Mouse (Mus musculus): ENCODE results near the gene Wdr95. TPM values are rescaled to one million over a fixed set of nuclear protein-coding genes. Genes with fewer than 3 reads are reported as not detected.

Wdr95 gene
- polyA plus RNA-seq, 2 experiments: not detected

GRCm38 (mm10) chr5:149641277-149641892 lies 112.9 kb downstream of the Wdr95 start:
- no peak for TF ChIP-seq EP300 (IDR thresholded peaks at IDR 0.05; ENCODE audit: low read depth)
- TF ChIP-seq CTCF (IDR thresholded peaks at IDR 0.05; ENCODE audit: low read depth): no peak
- H3K4me3 ChIP-seq (ENCODE audit: insufficient read depth in 1 of 2, low read depth in 2 of 2, low read length in 2 of 2): peak overlapping the region in 1 of 2 experiments; percentile 41; a peak in 2 of 4 replicates
- H3K27me3 ChIP-seq (ENCODE audit: control insufficient read depth, insufficient read depth, low read length): no peaks in the 10 kb centered on the region
- WGBS (ENCODE audit: insufficient replicate concordance): 64% methylated on average over 8 of the region's 8 CpGs
- no peak overlapping the region for H3K9ac ChIP-seq (replicated peaks)
- DNase-seq (ENCODE audit: low read depth in 3 of 3, low spot score in 3 of 3): peak in 1 of 3 experiments; percentile 35
- H3K36me3 ChIP-seq (replicated peaks; ENCODE audit: control insufficient read depth, insufficient read depth, low read depth): no peaks in the 10 kb centered on the region
- H3K27ac ChIP-seq: no peak overlapping the region; the same call in 1 of the 2 replicates
- H3K9me3 ChIP-seq (ENCODE audit: control insufficient read depth, low read length): no peaks in the 10 kb centered on the region
- peak overlapping the region; percentile 6 for H3K4me2 ChIP-seq (ENCODE audit: low read depth)
- peak; percentile 42; the same call in 1 of the 2 replicates for ATAC-seq (ENCODE audit: insufficient read depth)
- H3K4me1 ChIP-seq (replicated peaks; ENCODE audit: control insufficient read depth in 2 of 2, insufficient read depth in 2 of 2, low read length in 1 of 2): peaks cover 3 to 18% of the 10 kb centered on the region in 2 experiments; a peak in 3 of 4 replicates

GRCm38 (mm10) chr5:149642366-149642765 lies 113.9 kb downstream of the Wdr95 start:
- no peak for DNase-seq (ENCODE audit: low read depth in 3 of 3, low spot score in 3 of 3)
- Histone ChIP-seq H3K27me3 (ENCODE audit: control insufficient read depth, insufficient read depth, low read length) (no peaks in the 10 kb centered on the region), H3K4me3 (ENCODE audit: insufficient read depth in 1 of 2, low read depth in 2 of 2, low read length in 2 of 2) (no peak overlapping the region), H3K9ac (replicated peaks) (no peak overlapping the region), H3K4me1 (replicated peaks; ENCODE audit: control insufficient read depth in 2 of 2, insufficient read depth in 2 of 2, low read length in 1 of 2) (peaks cover 3 to 17% of the 10 kb centered on the region in 2 experiments; a peak in 3 of 4 replicates), H3K4me2 (ENCODE audit: low read depth) (peak overlapping the region; percentile 6; the same call in 1 of the 2 replicates), H3K27ac (no peak overlapping the region), H3K9me3 (ENCODE audit: control insufficient read depth, low read length) (no peaks in the 10 kb centered on the region), H3K36me3 (replicated peaks; ENCODE audit: control insufficient read depth, insufficient read depth, low read depth) (no peaks in the 10 kb centered on the region)
- peak; percentile 32; the same call in 1 of the 2 replicates for ATAC-seq (ENCODE audit: insufficient read depth)
- TF ChIP-seq CTCF (IDR thresholded peaks at IDR 0.05; ENCODE audit: low read depth) (peak; percentile 74), EP300 (IDR thresholded peaks at IDR 0.05; ENCODE audit: low read depth) (no peak)
- WGBS (ENCODE audit: insufficient replicate concordance): 57% methylated on average over 6 of the region's 6 CpGs

- Histone ChIP-seq H3K9ac (replicated peaks) (no peak overlapping the region), H3K27ac (no peak overlapping the region)
Measured at GRCm38 (mm10) chr5:149642783-149643509, 114.5 kb downstream of the Wdr95 start.

GRCm38 (mm10) chr5:149647367-149648115 lies 119.1 kb downstream of the Wdr95 start:
- Histone ChIP-seq H3K27me3 (ENCODE audit: control insufficient read depth, insufficient read depth, low read length) (no peaks in the 10 kb centered on the region), H3K27ac (peak overlapping the region; percentile 92), H3K4me1 (replicated peaks; ENCODE audit: control insufficient read depth in 2 of 2, insufficient read depth in 2 of 2, low read length in 1 of 2) (peaks cover 28 to 39% of the 10 kb centered on the region in 2 experiments), H3K9me3 (ENCODE audit: control insufficient read depth, low read length) (no peaks in the 10 kb centered on the region), H3K4me2 (ENCODE audit: low read depth) (no peak overlapping the region), H3K36me3 (replicated peaks; ENCODE audit: control insufficient read depth, insufficient read depth, low read depth) (no peaks in the 10 kb centered on the region), H3K9ac (replicated peaks) (no peak overlapping the region), H3K4me3 (ENCODE audit: insufficient read depth in 1 of 2, low read depth in 2 of 2, low read length in 2 of 2) (no peak overlapping the region)
- ATAC-seq (ENCODE audit: insufficient read depth) (no peak), DNase-seq (ENCODE audit: low read depth in 3 of 3, low spot score in 3 of 3) (no peak)
- TF ChIP-seq CTCF (IDR thresholded peaks at IDR 0.05; ENCODE audit: low read depth) (no peak), EP300 (IDR thresholded peaks at IDR 0.05; ENCODE audit: low read depth) (no peak)
- 63% methylated on average over 8 of the region's 8 CpGs for WGBS (ENCODE audit: insufficient replicate concordance)

More at GRCm38 (mm10) chr5:149642783-149643509, 114.5 kb downstream of the Wdr95 start:
- peaks cover 3 to 22% of the 10 kb centered on the region in 2 experiments; a peak in 3 of 4 replicates for H3K4me1 ChIP-seq (replicated peaks; ENCODE audit: control insufficient read depth in 2 of 2, insufficient read depth in 2 of 2, low read length in 1 of 2)
- DNase-seq (ENCODE audit: low read depth in 3 of 3, low spot score in 3 of 3): no peak
- WGBS (ENCODE audit: insufficient replicate concordance): 69% methylated on average over 11 of the region's 11 CpGs
- no peaks in the 10 kb centered on the region for H3K36me3 ChIP-seq (replicated peaks; ENCODE audit: control insufficient read depth, insufficient read depth, low read depth)
- ATAC-seq (ENCODE audit: insufficient read depth): no peak
- no peaks in the 10 kb centered on the region for H3K27me3 ChIP-seq (ENCODE audit: control insufficient read depth, insufficient read depth, low read length)
- TF ChIP-seq CTCF (IDR thresholded peaks at IDR 0.05; ENCODE audit: low read depth) (no peak), EP300 (IDR thresholded peaks at IDR 0.05; ENCODE audit: low read depth) (no peak)
- no peaks in the 10 kb centered on the region for H3K9me3 ChIP-seq (ENCODE audit: control insufficient read depth, low read length)
- no peak overlapping the region for H3K4me3 ChIP-seq (ENCODE audit: insufficient read depth in 1 of 2, low read depth in 2 of 2, low read length in 2 of 2)
- no peak overlapping the region; the same call in 1 of the 2 replicates for H3K4me2 ChIP-seq (ENCODE audit: low read depth)

Data from liver, embryonic 14.5 days (tissue).